Mouse (Mus musculus) embryo, embryonic 11.5 days (tissue): ENCODE results near the gene Olfr612.
"Not testable (repeated sequence)": the region's sequence is repeated elsewhere in the genome, so short reads cannot be mapped to it uniquely, and the experiment has no call there.

Experiments
- DNase-seq: peaks from one replicate; pipeline ENCODE4 v3.0.0-alpha.2; 2012; ENCODE audit warnings: low read depth, low spot score

Gene Olfr612

DNA sequence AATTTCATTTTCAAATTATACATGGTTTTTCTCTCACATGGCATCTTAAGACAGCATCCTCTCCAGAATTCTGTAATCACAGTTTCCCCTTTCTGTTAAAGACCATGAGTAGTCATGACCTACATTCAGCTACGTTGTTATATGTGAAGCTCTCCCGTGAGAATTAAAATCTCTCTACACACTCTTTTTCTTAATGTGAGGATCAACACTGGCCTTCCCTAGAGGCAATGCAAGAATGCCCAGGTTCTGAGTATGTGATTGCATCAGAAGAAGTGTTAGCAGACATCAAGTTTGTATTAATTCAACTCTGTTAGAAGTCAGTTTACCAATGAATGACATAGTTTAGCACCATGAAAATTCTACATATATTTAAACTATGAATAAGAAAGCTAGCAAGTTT lies at the start of gene Olfr612:
TSS of gene Olfr612 (minus strand) at position 101 of the 400 bp plus-strand sequence.
- DNase-seq = not testable (repeated sequence)

DNA sequence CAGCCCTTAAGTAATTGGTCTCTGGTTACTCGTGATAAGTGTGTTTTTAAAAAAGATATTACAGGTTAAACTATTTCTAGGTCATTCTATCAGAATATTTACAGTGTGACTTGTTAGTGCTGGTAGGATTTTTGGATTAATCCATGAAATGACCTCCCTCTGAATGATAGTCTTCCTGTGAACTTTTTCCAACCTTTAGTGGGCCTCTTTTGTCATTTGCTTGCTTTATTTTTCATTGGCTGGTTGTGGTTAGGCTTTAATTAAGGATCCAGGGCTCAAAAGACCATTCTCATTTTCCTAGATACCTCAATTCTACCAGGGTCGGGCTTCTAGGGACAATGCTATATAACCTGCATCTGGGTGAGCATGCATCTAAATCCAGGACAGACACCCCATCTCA lies 47.3 kb upstream of the Olfr612 start, which contains the start of gene Olfr618:
TSS of gene Olfr618 (plus strand) at position 301 of the 400 bp plus-strand sequence.
- no peak for DNase-seq

DNA sequence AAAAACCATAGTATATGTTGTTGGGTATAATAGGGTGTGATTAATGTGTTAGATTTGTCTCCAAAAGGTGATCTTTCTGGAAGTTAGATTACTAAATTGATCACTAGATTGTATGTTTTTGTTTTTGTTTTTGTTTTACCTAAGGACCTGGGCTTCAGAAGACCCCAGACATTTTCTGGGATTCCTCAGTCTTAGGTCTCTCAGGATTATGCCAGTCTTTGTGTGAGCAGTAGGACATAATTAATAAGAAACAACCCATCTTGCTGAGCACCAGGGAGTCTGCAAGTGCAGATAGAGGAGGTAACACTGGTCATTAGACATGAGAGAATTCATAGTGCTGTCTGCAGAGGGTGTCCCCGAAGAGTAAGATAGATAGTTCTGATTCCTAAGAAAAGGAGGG lies 30.2 kb upstream of the Olfr612 start, which contains the start of gene Olfr617:
TSS of gene Olfr617 (plus strand) at position 301 of the 400 bp plus-strand sequence.
- no peak for DNase-seq

DNA sequence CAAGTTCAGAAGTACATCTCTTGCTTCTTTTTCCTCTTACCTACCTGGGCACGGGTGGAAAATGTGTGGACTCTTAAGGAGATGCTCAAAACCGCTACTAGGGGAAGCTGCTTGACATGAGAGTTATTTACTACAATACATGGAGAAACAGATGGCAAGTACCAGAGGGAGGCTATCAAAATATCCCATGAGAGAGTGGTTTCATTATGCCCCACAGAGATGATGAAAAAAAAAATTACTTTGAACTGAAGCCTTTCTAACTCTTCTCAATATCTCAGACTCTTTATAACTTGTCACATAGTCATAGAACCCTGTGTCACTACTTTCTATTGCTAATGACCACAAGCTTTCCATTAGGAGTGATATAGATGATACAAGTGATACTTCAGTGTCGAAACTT lies 26.5 kb upstream of the Olfr612 start, which contains the start of gene Olfr616:
TSS of gene Olfr616 (minus strand) at position 101 of the 400 bp plus-strand sequence.
- no peak for DNase-seq

DNA sequence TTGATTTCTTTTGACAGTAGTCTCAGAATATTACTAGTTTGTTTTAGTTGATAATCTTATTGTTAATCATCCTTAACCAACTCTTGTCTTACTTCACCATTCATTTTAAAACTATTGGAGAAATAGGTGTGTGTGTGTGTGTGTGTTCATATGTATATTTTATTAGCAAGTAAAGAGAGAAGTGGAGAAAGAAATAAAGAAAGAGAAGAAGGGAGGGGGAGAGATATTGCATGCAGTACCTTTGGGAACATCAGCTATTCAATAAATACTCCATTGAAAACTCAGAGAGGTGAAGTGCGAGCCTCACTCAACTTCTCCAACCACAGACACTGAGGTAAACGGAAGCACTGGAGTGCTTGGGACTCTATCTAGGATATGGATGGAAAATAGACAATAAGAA lies 13.3 kb upstream of the Olfr612 start, which contains the start of gene Olfr615:
TSS of gene Olfr615 (plus strand) at position 301 of the 400 bp plus-strand sequence.
- no peak for DNase-seq

DNA sequence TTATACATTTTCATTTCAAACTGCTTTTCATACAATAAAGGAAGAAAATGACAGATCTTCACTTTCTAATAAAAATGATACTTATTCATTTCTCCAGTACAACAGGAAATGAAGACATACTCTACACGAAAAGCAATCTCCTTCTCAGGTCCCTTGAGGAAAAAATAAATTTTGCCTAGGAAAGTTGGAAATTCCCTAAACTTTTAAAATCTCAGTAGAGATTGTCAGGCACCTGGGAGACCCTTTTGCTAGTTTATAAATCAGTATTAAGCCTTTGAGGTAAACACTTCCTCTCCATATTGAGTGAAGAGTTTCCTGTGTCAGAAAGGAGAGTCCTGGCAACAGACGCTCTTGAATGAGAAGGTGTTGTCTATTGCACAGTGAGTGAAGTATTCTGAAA lies 5.3 kb upstream of the Olfr612 start, which contains the start of gene Olfr613:
TSS of gene Olfr613 (plus strand) at position 301 of the 400 bp plus-strand sequence.
- no peak for DNase-seq

DNA sequence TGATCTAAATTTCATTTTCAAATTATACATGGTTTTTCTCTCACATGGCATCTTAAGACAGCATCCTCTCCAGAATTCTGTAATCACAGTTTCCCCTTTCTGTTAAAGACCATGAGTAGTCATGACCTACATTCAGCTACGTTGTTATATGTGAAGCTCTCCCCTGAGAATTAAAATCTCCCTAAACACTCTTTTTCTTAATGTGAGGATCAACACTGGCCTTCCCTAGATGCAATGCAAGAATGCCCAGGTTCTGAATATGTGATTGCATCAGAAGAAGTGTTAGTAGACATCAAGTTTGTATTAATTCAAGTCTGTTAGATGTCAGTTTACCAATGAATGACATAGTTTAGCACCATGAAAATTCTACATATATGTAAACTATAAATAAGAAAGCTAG lies 21.8 kb downstream of the Olfr612 start, which contains the start of gene Olfr611:
TSS of gene Olfr611 (minus strand) at position 101 of the 400 bp plus-strand sequence.
- DNase-seq = not testable (repeated sequence)

DNA sequence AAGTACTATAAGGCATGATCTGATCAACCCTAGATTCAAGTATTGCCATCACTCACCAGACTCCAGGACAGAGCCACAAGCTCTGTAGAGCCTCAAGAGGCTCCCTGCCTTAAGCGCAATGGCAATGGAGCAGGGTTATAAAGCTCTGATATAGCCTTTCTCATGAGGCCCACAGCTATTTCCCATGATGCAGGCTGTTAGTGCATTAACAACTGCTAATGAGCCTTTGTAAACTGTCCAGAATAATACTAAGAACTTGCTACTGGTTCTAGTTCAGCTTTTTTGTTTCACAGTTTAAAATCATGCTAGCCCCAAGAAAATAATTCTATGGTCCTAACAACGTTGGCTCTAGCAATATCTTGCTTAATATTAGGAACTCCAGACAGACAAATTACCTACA lies 30.5 kb downstream of the Olfr612 start, which contains the start of gene Olfr610:
TSS of gene Olfr610 (minus strand) at position 101 of the 400 bp plus-strand sequence.
- no peak for DNase-seq

DNA sequence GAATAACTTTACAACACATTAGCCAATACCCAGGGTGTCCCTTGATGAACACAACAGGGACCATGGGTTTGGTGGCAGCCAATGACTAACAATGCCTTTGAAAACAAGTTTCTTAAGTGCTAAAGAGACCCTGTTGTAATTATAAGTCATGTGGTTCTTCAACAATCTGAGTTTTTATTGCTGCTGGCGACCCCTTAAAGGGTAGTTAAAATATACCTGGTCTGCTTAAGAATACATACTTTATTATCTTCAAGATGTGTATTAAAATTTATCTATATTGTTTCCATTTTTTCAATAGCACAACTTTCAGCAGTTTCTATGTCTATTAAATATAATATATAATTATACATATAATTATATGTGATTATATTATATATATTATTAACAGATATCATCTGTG lies 44.6 kb downstream of the Olfr612 start, which contains the start of gene Olfr609:
TSS of gene Olfr609 (minus strand) at position 101 of the 400 bp plus-strand sequence.
- DNase-seq = no peak
